Mouse (Mus musculus): ENCODE data around the gene Sgms1. TPM values are rescaled to one million over a fixed set of nuclear protein-coding genes. Genes with fewer than 3 reads are reported as not detected.
A peak's percentile ranks its signal among the peaks of the same experiment; 100 is the strongest.

The Sgms1 gene
- polyA plus RNA-seq, 1 experiment: 5.3 TPM

GRCm38 (mm10) chr19:32119666-32120065 is 269.8 kb downstream of the Sgms1 start:
- Histone ChIP-seq H3K36me3 (ENCODE audit: control insufficient read depth, insufficient read depth) (peaks cover 12% of the 10 kb centered on the region), H3K4me3 (ENCODE audit: insufficient read depth, poor library complexity, severe bottlenecking) (no peak overlapping the region), H3K79me3 (ENCODE audit: low read depth) (no peaks in the 10 kb centered on the region), H3K27me3 (ENCODE audit: control insufficient read depth, insufficient read depth, insufficient read length) (no peaks in the 10 kb centered on the region), H3ac (ENCODE audit: control insufficient read depth, insufficient read length, low read depth) (no peak overlapping the region), H3K79me2 (ENCODE audit: control insufficient read depth, insufficient read depth) (no peaks in the 10 kb centered on the region)
- TF ChIP-seq MYOG (IDR thresholded peaks at IDR 0.05; ENCODE audit: control insufficient read depth, extremely low read depth, insufficient read length) (no peak), MAX (IDR thresholded peaks at IDR 0.05) (no peak), MYOD1 (IDR thresholded peaks at IDR 0.05; ENCODE audit: control insufficient read depth, insufficient read length, low read depth) (no peak), CTCF (IDR thresholded peaks at IDR 0.05; ENCODE audit: control insufficient read depth, insufficient read depth, insufficient read length) (no peak), USF1 (IDR thresholded peaks at IDR 0.05; ENCODE audit: low read depth) (no peak), FOSL1 (IDR thresholded peaks at IDR 0.05; ENCODE audit: insufficient read depth, low read length, poor library complexity, severe bottlenecking) (no peak)

GRCm38 (mm10) chr19:32118496-32118895 is 271.0 kb downstream of the Sgms1 start:
- no peak overlapping the region for H3K4me3 ChIP-seq (ENCODE audit: insufficient read depth, poor library complexity, severe bottlenecking)
- H3K36me3 ChIP-seq (ENCODE audit: control insufficient read depth, insufficient read depth): peaks cover under 1% of the 10 kb centered on the region
- no peaks in the 10 kb centered on the region for H3K27me3 ChIP-seq (ENCODE audit: control insufficient read depth, insufficient read depth, insufficient read length)
- H3K79me3 ChIP-seq (ENCODE audit: low read depth): no peaks in the 10 kb centered on the region
- TF ChIP-seq FOSL1 (IDR thresholded peaks at IDR 0.05; ENCODE audit: insufficient read depth, low read length, poor library complexity, severe bottlenecking) (no peak), MYOG (IDR thresholded peaks at IDR 0.05; ENCODE audit: control insufficient read depth, extremely low read depth, insufficient read length) (no peak), CTCF (IDR thresholded peaks at IDR 0.05; ENCODE audit: control insufficient read depth, insufficient read depth, insufficient read length) (no peak), MAX (IDR thresholded peaks at IDR 0.05) (no peak), USF1 (IDR thresholded peaks at IDR 0.05; ENCODE audit: low read depth) (no peak), CEBPB (IDR thresholded peaks at IDR 0.05; ENCODE audit: low read depth) (no peak), MYOD1 (IDR thresholded peaks at IDR 0.05; ENCODE audit: control insufficient read depth, insufficient read length, low read depth) (no peak)
- no peak overlapping the region for H3ac ChIP-seq (ENCODE audit: control insufficient read depth, insufficient read length, low read depth)
- no peaks in the 10 kb centered on the region for H3K79me2 ChIP-seq (ENCODE audit: control insufficient read depth, insufficient read depth)

GRCm38 (mm10) chr19:32117484-32118018 is 272.0 kb downstream of the Sgms1 start:
- Histone ChIP-seq H3K79me2 (ENCODE audit: control insufficient read depth, insufficient read depth) (no peaks in the 10 kb centered on the region), H3K4me3 (ENCODE audit: insufficient read depth, poor library complexity, severe bottlenecking) (no peak overlapping the region), H3ac (ENCODE audit: control insufficient read depth, insufficient read length, low read depth) (no peak overlapping the region), H3K36me3 (ENCODE audit: control insufficient read depth, insufficient read depth) (no peaks in the 10 kb centered on the region), H3K27me3 (ENCODE audit: control insufficient read depth, insufficient read depth, insufficient read length) (no peaks in the 10 kb centered on the region), H3K79me3 (ENCODE audit: low read depth) (no peaks in the 10 kb centered on the region)
- no peak for TF ChIP-seq MYOD1 (IDR thresholded peaks at IDR 0.05; ENCODE audit: control insufficient read depth, insufficient read length, low read depth)
- no peak for TF ChIP-seq CEBPB (IDR thresholded peaks at IDR 0.05; ENCODE audit: low read depth)
- no peak for TF ChIP-seq USF1 (IDR thresholded peaks at IDR 0.05; ENCODE audit: low read depth)
- TF ChIP-seq MAX (IDR thresholded peaks at IDR 0.05): no peak
- no peak for TF ChIP-seq CTCF (IDR thresholded peaks at IDR 0.05; ENCODE audit: control insufficient read depth, insufficient read depth, insufficient read length)
- TF ChIP-seq MYOG (IDR thresholded peaks at IDR 0.05; ENCODE audit: control insufficient read depth, extremely low read depth, insufficient read length): no peak
- no peak for TF ChIP-seq FOSL1 (IDR thresholded peaks at IDR 0.05; ENCODE audit: insufficient read depth, low read length, poor library complexity, severe bottlenecking)

GRCm38 (mm10) chr19:32111866-32112790 is 277.4 kb downstream of the Sgms1 start:
- H3K4me3 ChIP-seq (ENCODE audit: insufficient read depth, poor library complexity, severe bottlenecking): no peak overlapping the region
- no peaks in the 10 kb centered on the region for H3K79me3 ChIP-seq (ENCODE audit: low read depth)
- no peak for TF ChIP-seq MAX (IDR thresholded peaks at IDR 0.05)
- TF ChIP-seq MYOG (IDR thresholded peaks at IDR 0.05; ENCODE audit: control insufficient read depth, extremely low read depth, insufficient read length): no peak
- no peak for TF ChIP-seq USF1 (IDR thresholded peaks at IDR 0.05; ENCODE audit: low read depth)
- TF ChIP-seq CTCF (IDR thresholded peaks at IDR 0.05; ENCODE audit: control insufficient read depth, insufficient read depth, insufficient read length): no peak
- TF ChIP-seq MYOD1 (IDR thresholded peaks at IDR 0.05; ENCODE audit: control insufficient read depth, insufficient read length, low read depth): no peak
- TF ChIP-seq CEBPB (IDR thresholded peaks at IDR 0.05; ENCODE audit: low read depth): no peak
- no peak for TF ChIP-seq FOSL1 (IDR thresholded peaks at IDR 0.05; ENCODE audit: insufficient read depth, low read length, poor library complexity, severe bottlenecking)
- H3ac ChIP-seq (ENCODE audit: control insufficient read depth, insufficient read length, low read depth): no peak overlapping the region
- H3K27me3 ChIP-seq (ENCODE audit: control insufficient read depth, insufficient read depth, insufficient read length): no peaks in the 10 kb centered on the region
- no peaks in the 10 kb centered on the region for H3K79me2 ChIP-seq (ENCODE audit: control insufficient read depth, insufficient read depth)
- no peaks in the 10 kb centered on the region for H3K36me3 ChIP-seq (ENCODE audit: control insufficient read depth, insufficient read depth)

- no peaks in the 10 kb centered on the region for H3K27me3 ChIP-seq (ENCODE audit: control insufficient read depth, insufficient read depth, insufficient read length)
- H3ac ChIP-seq (ENCODE audit: control insufficient read depth, insufficient read length, low read depth): peak within 1 kb of the TSS; percentile 92
- H3K79me2 ChIP-seq (ENCODE audit: control insufficient read depth, insufficient read depth): no peaks in the 10 kb centered on the region
- no peaks in the 10 kb centered on the region for H3K36me3 ChIP-seq (ENCODE audit: control insufficient read depth, insufficient read depth)
- no peaks in the 10 kb centered on the region for H3K79me3 ChIP-seq (ENCODE audit: low read depth)
- TF ChIP-seq CEBPB (IDR thresholded peaks at IDR 0.05; ENCODE audit: low read depth) (no peak), MYOD1 (IDR thresholded peaks at IDR 0.05; ENCODE audit: control insufficient read depth, insufficient read length, low read depth) (no peak), FOSL1 (IDR thresholded peaks at IDR 0.05; ENCODE audit: insufficient read depth, low read length, poor library complexity, severe bottlenecking) (no peak), CTCF (IDR thresholded peaks at IDR 0.05; ENCODE audit: control insufficient read depth, insufficient read depth, insufficient read length) (no peak), MAX (IDR thresholded peaks at IDR 0.05) (no peak), MYOG (IDR thresholded peaks at IDR 0.05; ENCODE audit: control insufficient read depth, extremely low read depth, insufficient read length) (no peak), USF1 (IDR thresholded peaks at IDR 0.05; ENCODE audit: low read depth) (no peak)
- H3K4me3 ChIP-seq (ENCODE audit: insufficient read depth, poor library complexity, severe bottlenecking): peak within 1 kb of the TSS; percentile 36
These were observed 281.7 kb downstream of the Sgms1 start, which contains the start of gene Asah2 for GRCm38 (mm10) chr19:32107771-32108306. Gene Asah2 (minus strand): TSS chr19:32108211.

All from C2C12 (cell line).